Mouse (Mus musculus): ENCODE measurements around the gene Fut2. TPM values are rescaled to one million over a fixed set of nuclear protein-coding genes. Genes with fewer than 3 reads are reported as not detected.
"Not testable (repeated sequence)": the region's sequence is repeated elsewhere in the genome, so short reads cannot be mapped to it uniquely, and the experiment has no call there.

The Fut2 gene
- polyA plus RNA-seq, 1 experiment from 2014 or later: not detected

DNA sequence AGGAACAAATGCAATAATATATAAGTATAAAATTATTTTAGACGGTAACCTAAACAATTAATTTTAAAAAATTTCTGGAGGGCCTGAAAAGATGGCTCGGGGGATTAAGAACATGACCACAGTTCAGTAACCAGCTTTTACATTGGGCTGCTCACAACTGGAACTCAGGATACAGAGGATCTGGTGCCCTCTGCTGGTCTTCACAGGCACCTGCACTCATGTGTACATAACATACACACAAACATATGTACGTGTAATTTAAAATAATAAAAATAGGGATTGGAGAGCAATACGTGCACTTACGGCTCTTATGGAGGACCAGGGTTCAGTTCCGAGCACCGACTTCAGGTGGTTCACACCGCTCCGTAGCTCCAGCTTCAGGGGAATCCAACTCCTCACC, 2.7 kb upstream of the Fut2 start:
- 95% methylated on average over 9 of the region's 9 CpGs for WGBS (ENCODE audit: missing documents)
- Histone ChIP-seq H3K4me3 (ENCODE audit: inconsistent target) (no peak overlapping the region), H3K36me3 (ENCODE audit: inconsistent target) (no peaks in the 10 kb centered on the region), H3K79me2 (ENCODE audit: inconsistent target) (no peaks in the 10 kb centered on the region), H3K27ac (no peak overlapping the region)

DNA sequence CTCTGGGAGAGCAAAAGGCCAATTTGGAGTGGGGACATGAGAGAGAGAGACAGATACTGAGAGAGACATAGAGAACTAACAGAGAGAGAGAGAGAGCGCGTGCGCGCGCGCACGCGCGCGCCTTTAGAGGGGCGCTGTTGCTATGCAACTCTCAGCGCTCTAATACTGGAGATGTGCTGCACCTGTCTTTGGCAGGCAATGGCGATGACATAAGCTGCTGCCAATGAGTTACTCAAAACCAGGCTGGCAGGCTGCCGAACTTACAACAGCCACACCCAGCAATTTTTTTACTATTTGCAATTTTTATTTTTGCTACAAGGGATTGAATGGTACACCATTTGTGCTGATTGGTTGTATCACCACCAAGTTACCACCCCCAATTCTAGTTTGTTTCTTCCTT, 1.6 kb upstream of the Fut2 start:
- 96% methylated on average over 14 of the region's 14 CpGs for WGBS (ENCODE audit: missing documents)
- no peak overlapping the region for H3K27ac ChIP-seq
- H3K36me3 ChIP-seq (ENCODE audit: inconsistent target): no peaks in the 10 kb centered on the region
- H3K79me2 ChIP-seq (ENCODE audit: inconsistent target): no peaks in the 10 kb centered on the region
- H3K4me3 ChIP-seq (ENCODE audit: inconsistent target): no peak overlapping the region

DNA sequence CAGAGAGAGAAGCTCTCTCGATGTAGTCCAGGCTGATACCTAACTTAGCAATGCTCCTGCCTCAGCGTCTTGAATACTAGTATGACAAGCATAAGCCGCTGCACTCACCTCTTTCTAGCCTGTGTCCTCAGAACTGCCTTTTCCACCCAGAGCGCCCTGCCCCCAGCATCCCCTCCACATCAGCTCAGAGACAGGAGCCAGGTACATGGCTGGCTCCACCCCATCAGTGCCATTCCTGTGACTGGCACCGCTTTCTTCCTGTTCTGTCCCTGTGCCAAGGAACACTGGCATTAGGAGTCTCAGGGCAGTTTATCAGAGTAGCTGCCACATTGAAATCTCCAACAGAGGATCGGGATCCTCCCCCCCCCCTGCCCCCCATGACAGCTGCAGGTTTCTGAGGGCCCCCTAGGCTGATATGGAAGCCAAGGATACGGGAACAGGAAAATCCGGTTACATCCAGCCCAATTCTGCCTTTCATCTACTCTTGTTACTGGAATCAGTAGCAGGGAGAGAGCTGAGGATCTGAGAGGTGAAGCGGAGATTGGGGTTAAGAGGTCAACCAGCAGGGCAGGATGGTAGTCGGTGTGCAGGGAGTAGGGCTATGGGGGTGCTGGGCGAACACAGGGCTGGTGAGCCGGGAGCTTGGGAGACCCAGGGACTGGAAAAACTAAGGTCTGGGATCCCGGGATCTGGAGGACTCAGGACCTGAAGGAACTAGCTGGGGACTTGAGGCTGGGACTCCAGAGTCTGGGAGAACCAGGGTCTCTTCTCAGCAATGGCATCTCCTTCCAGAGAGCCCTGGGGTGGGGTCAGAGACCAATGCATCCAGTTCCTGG, 673 bp downstream of the Fut2 start:
- no peak overlapping the region for H3K4me3 ChIP-seq (ENCODE audit: inconsistent target)
- H3K27ac ChIP-seq: no peak overlapping the region
- H3K36me3 ChIP-seq (ENCODE audit: inconsistent target): no peaks in the 10 kb centered on the region
- 77% methylated on average over 13 of the region's 13 CpGs for WGBS (ENCODE audit: missing documents)
- H3K79me2 ChIP-seq (ENCODE audit: inconsistent target): no peaks in the 10 kb centered on the region

DNA sequence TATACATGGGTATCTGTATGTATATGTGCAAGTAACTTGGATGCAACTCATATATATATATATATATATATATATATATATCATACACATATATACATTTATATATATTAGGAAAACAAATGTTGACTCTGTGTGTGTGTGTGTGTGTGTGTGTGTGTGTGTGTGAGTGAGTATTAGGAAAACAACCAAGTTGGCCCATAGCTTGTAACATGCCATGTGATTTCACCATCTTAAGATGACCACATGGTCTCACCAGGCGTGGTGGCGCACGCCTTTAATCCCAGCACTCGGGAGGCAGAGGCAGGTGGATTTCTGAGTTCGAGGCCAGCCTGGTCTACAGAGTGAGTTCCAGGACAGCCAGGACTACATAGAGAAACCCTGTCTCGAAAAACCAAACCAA, 4.5 kb downstream of the Fut2 start:
- 87% methylated on average over 5 of the region's 6 CpGs for WGBS (ENCODE audit: missing documents)
- not testable (repeated sequence) for H3K79me2 ChIP-seq (ENCODE audit: inconsistent target); H3K36me3 ChIP-seq (ENCODE audit: inconsistent target); H3K27ac ChIP-seq; H3K4me3 ChIP-seq (ENCODE audit: inconsistent target)

DNA sequence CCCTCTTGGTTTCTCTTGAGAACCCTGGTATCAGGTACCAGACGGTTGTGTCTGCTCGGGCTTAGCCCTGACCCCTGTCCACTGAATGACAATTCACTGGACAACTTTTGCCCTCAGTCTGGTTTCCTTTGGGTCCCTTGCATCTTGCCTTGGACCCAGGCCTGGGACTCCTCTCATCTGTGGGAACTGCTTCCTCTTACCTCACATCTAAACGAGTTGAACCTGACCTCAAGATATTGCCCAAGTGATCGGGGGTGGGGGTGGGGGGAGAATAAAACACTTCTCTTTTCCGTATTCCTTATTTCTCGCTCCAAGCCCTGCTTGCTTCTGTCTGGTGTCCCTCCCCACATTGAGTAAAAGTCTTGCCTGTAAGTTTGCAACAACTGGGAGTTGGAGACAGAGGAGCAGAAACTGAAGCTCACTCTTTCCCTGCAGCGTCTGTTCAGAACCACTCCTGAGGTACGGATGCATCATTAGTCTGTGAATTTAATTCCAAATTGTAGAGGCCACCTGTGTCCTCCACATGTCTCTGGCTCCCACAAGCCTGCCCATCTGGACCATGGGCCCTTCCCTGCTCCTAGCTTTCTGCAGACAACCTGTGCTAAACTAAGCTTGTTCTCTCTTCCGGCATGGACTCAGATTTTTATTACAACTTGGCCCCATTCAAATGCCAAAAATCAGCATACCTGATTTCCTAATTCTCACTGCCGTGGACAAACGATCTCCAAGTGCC, 5.3 kb downstream of the Fut2 start:
- no peaks in the 10 kb centered on the region for H3K79me2 ChIP-seq (ENCODE audit: inconsistent target)
- 37% methylated on average over 11 of the region's 11 CpGs for WGBS (ENCODE audit: missing documents)
- no peak overlapping the region for H3K27ac ChIP-seq
- no peak overlapping the region for H3K4me3 ChIP-seq (ENCODE audit: inconsistent target)
- no peaks in the 10 kb centered on the region for H3K36me3 ChIP-seq (ENCODE audit: inconsistent target)

DNA sequence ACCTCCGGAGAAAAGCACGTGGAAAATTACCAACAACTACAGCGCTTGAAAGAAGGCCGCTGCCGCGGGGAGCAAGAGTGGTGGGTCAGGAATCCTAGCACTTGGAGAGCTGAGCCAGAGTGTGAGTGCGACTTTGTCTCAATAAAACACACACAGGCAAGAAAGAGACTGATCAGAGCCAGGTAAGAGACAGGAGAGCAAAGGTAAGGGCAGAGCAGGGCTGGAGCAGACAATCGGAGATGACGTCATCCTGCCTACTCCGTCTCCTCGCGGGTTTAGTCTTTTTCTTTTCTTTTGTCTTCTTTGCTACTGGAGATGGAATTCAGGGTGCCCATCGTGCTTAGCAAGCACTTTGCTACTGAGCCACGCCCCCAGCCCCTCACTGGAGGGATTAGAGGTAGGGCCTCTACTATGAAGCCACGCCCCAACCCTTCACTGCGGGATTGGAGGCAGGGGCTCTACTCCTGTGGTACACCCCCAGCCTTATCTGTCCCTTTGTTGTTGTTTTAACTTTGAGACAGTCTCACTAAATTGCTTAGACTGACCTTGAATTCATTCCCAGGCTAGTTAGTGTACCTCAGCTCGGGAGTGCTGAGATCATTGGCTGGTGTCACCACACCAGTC, 11.7 kb downstream of the Fut2 start:
- Histone ChIP-seq H3K27ac (no peak overlapping the region), H3K4me3 (ENCODE audit: inconsistent target) (no peak overlapping the region), H3K36me3 (ENCODE audit: inconsistent target) (no peaks in the 10 kb centered on the region), H3K79me2 (ENCODE audit: inconsistent target) (no peaks in the 10 kb centered on the region)
- WGBS (ENCODE audit: missing documents): 62% methylated on average over 17 of the region's 17 CpGs

DNA sequence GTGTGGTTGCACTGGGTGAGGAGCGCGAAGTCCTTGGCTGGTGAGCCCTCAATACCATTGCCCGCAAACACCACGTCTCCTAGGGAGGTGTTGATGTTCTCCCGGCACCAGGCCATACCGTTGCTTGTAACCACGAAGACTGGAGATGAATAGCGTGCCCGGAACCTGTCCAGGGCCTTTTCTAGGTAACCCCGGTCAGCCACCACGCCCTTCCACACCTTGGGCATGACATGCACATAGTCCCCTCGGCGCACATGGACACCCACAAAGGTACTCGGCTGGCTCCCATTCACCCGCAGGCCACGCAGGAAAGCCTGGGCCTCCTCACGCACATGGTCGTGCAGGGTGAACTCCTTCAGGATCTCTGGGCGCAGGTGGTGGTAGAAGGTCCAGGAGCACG, 15.7 kb downstream of the Fut2 start:
- whole genome bisulfite sequencing (ENCODE audit: missing documents): 86% methylated on average over 6 of the region's 20 CpGs

DNA sequence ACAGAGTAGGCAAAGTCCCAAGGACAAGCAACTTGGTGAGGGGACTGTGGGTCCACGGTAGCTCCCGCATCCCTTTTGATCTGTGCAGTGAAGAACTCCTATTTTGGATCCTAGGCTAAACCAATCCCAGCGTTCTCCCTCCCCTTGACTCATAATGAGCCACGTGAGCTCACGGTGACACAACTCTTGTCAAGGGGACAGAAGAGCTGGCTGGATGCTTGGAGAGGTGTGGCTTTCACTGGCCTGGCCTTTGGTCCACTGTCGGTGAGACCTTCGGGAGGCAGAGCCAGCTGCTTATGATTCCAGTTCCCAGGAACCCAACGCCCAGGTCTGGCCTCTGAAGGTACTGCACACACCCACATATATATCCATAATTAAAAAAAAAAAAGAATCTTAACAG, 16.8 kb downstream of the Fut2 start:
- 87% methylated on average over 7 of the region's 8 CpGs for WGBS (ENCODE audit: missing documents)
- no peak overlapping the region for H3K27ac ChIP-seq
- H3K36me3 ChIP-seq (ENCODE audit: inconsistent target): no peaks in the 10 kb centered on the region
- no peaks in the 10 kb centered on the region for H3K79me2 ChIP-seq (ENCODE audit: inconsistent target)
- H3K4me3 ChIP-seq (ENCODE audit: inconsistent target): no peak overlapping the region

More for the DNA sequence above, 15.7 kb downstream of the Fut2 start:
- H3K79me2 ChIP-seq (ENCODE audit: inconsistent target); H3K4me3 ChIP-seq (ENCODE audit: inconsistent target); H3K36me3 ChIP-seq (ENCODE audit: inconsistent target); H3K27ac ChIP-seq: not testable (repeated sequence)

DNA sequence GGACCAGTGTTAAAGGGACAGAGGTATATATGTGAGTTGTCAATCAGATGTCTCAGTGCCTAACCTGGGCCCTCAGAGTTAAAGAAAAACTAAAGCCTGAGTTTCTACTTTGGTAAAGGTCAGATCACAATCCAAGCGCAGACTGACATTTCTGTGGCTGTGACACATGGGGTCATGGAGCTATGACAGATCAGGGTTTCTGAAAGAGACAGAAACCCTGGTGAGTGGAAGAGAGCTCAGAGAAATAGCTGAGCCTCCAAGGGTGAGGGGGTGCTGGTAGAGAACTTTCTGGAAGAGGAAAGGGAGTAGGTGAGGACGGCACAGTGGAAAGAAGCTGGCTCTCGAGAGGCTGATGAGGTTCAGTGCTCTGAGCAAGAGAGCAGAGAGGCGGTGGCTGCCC, 19.5 kb downstream of the Fut2 start:
- Histone ChIP-seq H3K79me2 (ENCODE audit: inconsistent target) (no peaks in the 10 kb centered on the region), H3K27ac (no peak overlapping the region), H3K4me3 (ENCODE audit: inconsistent target) (no peak overlapping the region), H3K36me3 (ENCODE audit: inconsistent target) (no peaks in the 10 kb centered on the region)
- 87% methylated on average over 4 of the region's 4 CpGs for WGBS (ENCODE audit: missing documents)

DNA sequence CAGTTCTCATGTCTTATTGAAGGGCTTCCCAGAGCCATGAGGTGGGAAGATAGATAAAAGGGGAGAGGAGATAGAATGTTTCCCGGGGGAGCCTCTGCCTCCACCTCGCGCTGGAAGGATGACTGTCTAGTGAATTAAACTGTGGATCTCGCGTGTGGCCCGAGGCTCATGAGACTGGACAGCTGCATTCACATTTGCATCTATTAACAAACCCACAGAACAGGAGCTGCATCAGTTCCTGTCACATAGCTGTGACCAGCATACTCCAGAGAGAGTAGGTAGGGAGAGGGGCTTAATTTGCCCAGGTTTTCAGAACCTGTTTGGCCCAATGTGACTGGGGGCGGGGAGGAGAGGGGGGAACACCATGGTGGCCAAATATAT, 20.6 kb downstream of the Fut2 start:
- 88% methylated on average over 7 of the region's 7 CpGs for WGBS (ENCODE audit: missing documents)
- Histone ChIP-seq H3K27ac (no peak overlapping the region), H3K4me3 (ENCODE audit: inconsistent target) (no peak overlapping the region)

DNA sequence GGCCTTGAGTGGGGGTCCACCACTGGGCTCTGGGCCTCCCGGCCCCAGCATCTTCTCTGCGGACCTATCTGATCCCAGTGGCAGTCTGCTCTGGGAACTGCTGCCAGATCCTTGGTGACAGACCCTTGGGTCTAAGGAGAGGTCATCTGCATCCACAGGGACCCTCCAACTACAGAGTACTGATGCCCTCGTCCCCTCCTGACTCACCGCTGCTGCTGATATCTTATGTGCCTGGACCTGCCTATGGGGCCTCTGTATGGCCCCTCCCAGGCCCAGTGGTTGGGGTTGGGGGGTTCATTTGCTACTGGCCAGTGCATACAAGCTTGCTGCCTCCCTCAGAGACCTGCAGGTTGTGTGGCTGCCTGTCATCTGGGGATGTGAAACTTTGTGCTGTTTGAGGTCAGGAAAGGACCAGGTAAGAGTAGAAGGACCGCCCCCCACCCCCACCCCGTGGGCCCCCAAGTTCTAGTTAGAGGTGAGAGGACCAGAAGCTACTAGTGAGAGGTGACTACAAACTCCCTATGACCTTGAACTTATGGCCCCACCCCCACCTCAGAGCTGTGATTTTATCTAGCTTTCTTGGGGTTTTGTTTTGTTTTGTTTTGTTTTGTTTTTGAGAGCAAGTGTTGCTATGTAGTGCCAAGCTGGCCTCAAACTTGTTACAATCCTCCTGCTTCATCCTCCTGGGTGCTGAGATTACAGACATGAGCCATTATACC, 21.2 kb downstream of the Fut2 start:
- H3K36me3 ChIP-seq (ENCODE audit: inconsistent target): no peaks in the 10 kb centered on the region
- 83% methylated on average over 6 of the region's 6 CpGs for WGBS (ENCODE audit: missing documents)
- no peaks in the 10 kb centered on the region for H3K79me2 ChIP-seq (ENCODE audit: inconsistent target)
- no peak overlapping the region for H3K27ac ChIP-seq
- no peak overlapping the region for H3K4me3 ChIP-seq (ENCODE audit: inconsistent target)

More for the DNA sequence above, 20.6 kb downstream of the Fut2 start:
- H3K36me3 ChIP-seq (ENCODE audit: inconsistent target): no peaks in the 10 kb centered on the region
- H3K79me2 ChIP-seq (ENCODE audit: inconsistent target): no peaks in the 10 kb centered on the region

DNA sequence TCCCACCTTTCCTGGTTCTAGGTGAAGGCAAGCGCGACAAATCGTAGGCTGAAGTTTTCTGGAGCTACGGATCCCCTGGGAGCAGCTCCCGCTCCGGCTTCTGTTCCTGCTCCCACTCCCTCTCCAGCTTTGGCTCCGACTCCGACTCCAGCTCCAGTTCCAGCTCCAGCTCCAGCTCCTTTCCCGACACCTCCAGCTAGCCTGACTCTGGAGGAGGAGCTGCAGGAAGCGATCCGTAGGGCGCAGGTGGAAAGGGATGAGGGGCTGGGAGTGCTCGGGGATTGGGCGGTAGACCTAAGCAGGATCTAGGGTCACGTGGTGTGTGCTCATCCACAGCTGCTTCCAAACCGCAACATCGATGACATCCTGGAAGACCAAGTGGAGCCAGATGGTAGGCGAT, 22.0 kb downstream of the Fut2 start:
- Histone ChIP-seq H3K4me3 (ENCODE audit: inconsistent target) (no peak overlapping the region), H3K27ac (no peak overlapping the region)
- 64% methylated on average over 18 of the region's 18 CpGs for WGBS (ENCODE audit: missing documents)

DNA sequence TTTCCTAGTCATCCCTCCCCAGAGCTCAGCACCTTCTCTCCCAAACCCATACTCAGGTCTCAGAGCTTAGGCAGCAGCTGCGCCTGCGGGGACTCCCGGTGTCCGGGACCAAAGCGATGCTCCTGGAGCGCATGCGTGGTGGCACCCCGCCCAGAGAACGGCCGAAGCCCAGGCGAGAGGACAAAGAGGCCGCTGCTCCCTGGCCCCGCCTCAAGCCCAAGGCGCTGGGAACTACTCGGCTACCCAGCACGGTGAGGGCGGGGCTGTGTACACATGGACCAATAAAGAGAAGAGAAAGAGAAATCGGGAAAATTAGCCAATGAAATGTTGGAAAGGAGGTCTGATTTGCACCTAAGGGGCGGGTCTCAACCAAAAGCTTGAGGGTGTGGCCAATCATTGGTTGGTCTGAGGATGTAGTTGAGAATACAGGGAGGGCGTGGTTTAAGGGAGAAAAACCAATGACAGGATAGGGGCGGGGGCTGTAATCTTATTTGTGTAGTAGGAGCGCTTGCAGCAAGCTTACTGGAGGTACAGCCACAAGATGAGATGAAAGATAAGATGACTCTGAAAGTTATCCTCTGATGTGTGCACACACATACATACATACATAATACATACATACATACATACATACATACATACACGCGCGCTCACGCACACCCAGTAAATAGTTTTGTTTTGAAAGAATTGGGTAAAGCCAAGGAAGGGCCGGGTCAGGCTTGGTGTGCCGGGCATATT, 22.6 kb downstream of the Fut2 start:
- H3K79me2 ChIP-seq (ENCODE audit: inconsistent target): no peaks in the 10 kb centered on the region
- peak overlapping the region; percentile 25 for H3K4me3 ChIP-seq (ENCODE audit: inconsistent target)
- no peaks in the 10 kb centered on the region for H3K36me3 ChIP-seq (ENCODE audit: inconsistent target)
- WGBS (ENCODE audit: missing documents): 20% methylated on average over 28 of the region's 28 CpGs
- no peak overlapping the region for H3K27ac ChIP-seq

More for the DNA sequence above, 22.0 kb downstream of the Fut2 start:
- Histone ChIP-seq H3K36me3 (ENCODE audit: inconsistent target) (no peaks in the 10 kb centered on the region), H3K79me2 (ENCODE audit: inconsistent target) (no peaks in the 10 kb centered on the region)
